Mouse (Mus musculus) neural tube, embryonic 11.5 days (tissue): Measurements from ENCODE around the gene Pakap. TPM values are rescaled to one million over a fixed set of nuclear protein-coding genes. Genes with fewer than 3 reads are reported as not detected.
A peak's percentile ranks its signal among the peaks of the same experiment; 100 is the strongest.

Experiments used
- ATAC-seq: fragments of 200-750 bp; cut with Nextera tagmentation; 2 replicates; pipeline ENCODE4 v1.8.0; 2017; ENCODE audit warnings: moderate number of reproducible peaks, mild to moderate bottlenecking, moderate TSS enrichment, moderate library complexity; ENCODE audit not compliant: insufficient read depth, low FRiP score, low TSS enrichment
- DNase-seq: peaks from one replicate; pipeline ENCODE4 v3.0.0-alpha.2; 2015; ENCODE audit warnings: low spot score
- H3K27ac ChIP-seq: fragments of 300-500 bp; sonication (generic); 2 replicates; pipeline ENCODE4 v1.5.1; 2014; ENCODE audit warnings: low read depth, mild to moderate bottlenecking, low read length
- H3K27me3 ChIP-seq: fragments of 300-500 bp; sonication (generic); 2 replicates; pipeline ENCODE4 v1.6.1; 2014; ENCODE audit warnings: mild to moderate bottlenecking, low read length, mixed read lengths; ENCODE audit not compliant: control insufficient read depth, insufficient read depth
- H3K36me3 ChIP-seq: fragments of 300-500 bp; sonication (generic); 2 replicates; pipeline ENCODE4 v1.6.1; 2014; ENCODE audit warnings: mild to moderate bottlenecking, low read length, moderate library complexity, mixed read lengths; ENCODE audit not compliant: control insufficient read depth, insufficient read depth
- H3K4me1 ChIP-seq: fragments of 300-500 bp; sonication (generic); 2 replicates; pipeline ENCODE4 v1.6.1; 2014; ENCODE audit warnings: low read length, mixed read lengths; ENCODE audit not compliant: control insufficient read depth, insufficient read depth
- H3K4me2 ChIP-seq: fragments of 300-500 bp; sonication (generic); 2 replicates; pipeline ENCODE4 v1.6.1; 2014; ENCODE audit warnings: low read depth, mild to moderate bottlenecking, moderate library complexity
- H3K4me3 ChIP-seq: fragments of 300-500 bp; sonication (generic); 2 replicates; pipeline ENCODE4 v1.5.1; 2014; ENCODE audit warnings: low read depth, low read length
- H3K9ac ChIP-seq: fragments of 300-500 bp; sonication (generic); 2 replicates; pipeline ENCODE4 v1.6.1; 2014; ENCODE audit warnings: mild to moderate bottlenecking, low read length
- H3K9me3 ChIP-seq: fragments of 300-500 bp; sonication (generic); 2 replicates; pipeline ENCODE4 v1.6.1; 2016; ENCODE audit warnings: low read length; ENCODE audit not compliant: control insufficient read depth
- WGBS: fragments of 180-500 bp; shearing (Covaris S2); extraction: QIAGEN DNeasy Blood & Tissue Kit; methylation state at CpG from one replicate; pipeline ENCODE4 v1.1.7; 2014; 5-methylcytosine and 5-hydroxymethylcytosine counted together
- polyA plus RNA-seq: library from polyadenylated mRNA; unstranded; fragments of >200 nt; fragmentation: Nextera tagmentation; extraction: Ambion mirVana; gene quantifications from 2 replicates; pipeline ENCODE4 v1.2.1, GENCODE M21; 2014

Pakap gene
- polyA plus RNA-seq, 1 experiment from 2014 or later: 20.8 TPM

DNA sequence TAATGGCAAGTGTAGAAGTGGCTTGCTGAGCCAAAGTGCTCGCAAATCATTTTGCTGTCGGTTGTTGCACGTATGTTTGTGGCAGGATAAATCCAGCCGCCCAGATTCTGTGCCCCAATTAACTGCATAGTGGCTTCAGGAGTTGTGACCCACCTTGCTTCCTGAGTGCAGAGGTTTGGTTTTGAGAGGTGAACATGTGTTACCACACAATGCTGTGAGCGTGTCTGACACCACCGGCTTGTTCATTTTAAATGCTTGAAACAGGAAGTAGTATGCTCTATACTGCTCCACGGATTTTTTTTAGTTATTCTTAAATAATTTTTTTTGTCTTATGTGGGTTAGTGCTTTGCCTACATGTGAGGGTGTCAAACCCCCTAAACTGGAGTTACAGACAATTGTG lies 264.3 kb downstream of the Pakap start:
- Histone ChIP-seq H3K9ac (no peak overlapping the region), H3K27ac (no peak overlapping the region), H3K27me3 (no peaks in the 10 kb centered on the region), H3K4me3 (no peak overlapping the region), H3K4me2 (no peak overlapping the region), H3K4me1 (peaks cover 13% of the 10 kb centered on the region), H3K36me3 (no peaks in the 10 kb centered on the region), H3K9me3 (no peaks in the 10 kb centered on the region)
- WGBS: 45% methylated on average over 7 of the region's 7 CpGs
- ATAC-seq: no peak
- DNase-seq: no peak

DNA sequence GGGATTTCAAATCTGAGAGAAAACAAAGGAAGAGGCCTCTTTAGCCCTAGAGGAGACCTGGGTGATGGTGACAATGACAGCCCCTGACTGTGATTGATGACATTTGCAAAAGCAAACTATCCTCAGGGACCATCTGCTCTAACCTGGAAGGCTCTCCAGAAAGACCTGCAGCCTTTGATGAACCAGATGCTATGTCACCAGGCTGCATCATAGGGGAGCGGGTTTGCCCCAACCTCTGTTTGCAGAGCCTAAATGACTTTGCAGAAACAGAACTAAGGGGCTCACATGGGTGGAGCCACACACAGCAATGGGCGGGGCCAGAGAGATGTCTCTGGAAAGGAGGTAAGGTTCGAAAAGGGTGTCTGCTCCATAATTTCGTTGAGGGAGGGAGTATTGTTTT lies 265.1 kb downstream of the Pakap start:
- H3K27me3 ChIP-seq: no peaks in the 10 kb centered on the region
- no peaks in the 10 kb centered on the region for H3K36me3 ChIP-seq
- 46% methylated on average over 4 of the region's 4 CpGs for WGBS
- H3K4me1 ChIP-seq: peaks cover 13% of the 10 kb centered on the region
- no peaks in the 10 kb centered on the region for H3K9me3 ChIP-seq
- H3K4me3 ChIP-seq: no peak overlapping the region
- no peak overlapping the region for H3K27ac ChIP-seq
- H3K4me2 ChIP-seq: no peak overlapping the region
- DNase-seq: no peak
- ATAC-seq: 0 out of 2 replicates have a peak, but pooled peaks have one; percentile 23
- no peak overlapping the region for H3K9ac ChIP-seq

GRCm38 (mm10) chr4:57834141-57834540 lies 266.2 kb downstream of the Pakap start:
- Histone ChIP-seq H3K4me3 (no peak overlapping the region), H3K27me3 (no peaks in the 10 kb centered on the region), H3K4me2 (no peak overlapping the region), H3K9me3 (no peaks in the 10 kb centered on the region), H3K36me3 (no peaks in the 10 kb centered on the region), H3K4me1 (peaks cover 13% of the 10 kb centered on the region), H3K9ac (no peak overlapping the region), H3K27ac (no peak overlapping the region)
- ATAC-seq: no peak
- 58% methylated on average over 4 of the region's 4 CpGs for WGBS
- DNase-seq: no peak

DNA sequence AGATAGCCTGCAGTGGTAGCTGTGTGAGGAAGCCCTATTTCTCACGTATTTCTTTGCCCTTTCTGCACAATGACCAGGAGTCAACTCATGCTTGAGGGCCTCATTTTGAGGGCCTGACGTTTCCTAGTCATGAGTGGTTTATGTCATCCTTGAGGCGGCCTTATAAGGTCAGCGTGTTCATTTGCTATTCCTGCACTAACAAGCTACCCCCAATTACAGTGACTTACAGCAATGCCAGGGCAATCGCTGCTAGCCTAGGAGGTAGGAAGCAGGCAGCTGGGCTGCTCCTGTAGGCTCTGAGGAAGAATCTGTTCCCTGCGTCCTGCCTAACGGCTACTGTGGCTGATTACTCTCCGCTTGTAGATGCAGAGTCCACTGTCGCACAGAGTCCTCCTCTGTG lies 269.1 kb downstream of the Pakap start:
- Histone ChIP-seq H3K4me2 (no peak overlapping the region), H3K4me1 (peaks cover 13% of the 10 kb centered on the region), H3K27me3 (no peaks in the 10 kb centered on the region), H3K9me3 (no peaks in the 10 kb centered on the region), H3K9ac (no peak overlapping the region), H3K4me3 (no peak overlapping the region), H3K36me3 (no peaks in the 10 kb centered on the region), H3K27ac (no peak overlapping the region)
- DNase-seq: no peak
- WGBS: 61% methylated on average over 9 of the region's 9 CpGs
- no peak for ATAC-seq

GRCm38 (mm10) chr4:57839343-57839742 lies 271.4 kb downstream of the Pakap start:
- H3K4me1 ChIP-seq: no peaks in the 10 kb centered on the region
- H3K27ac ChIP-seq: no peak overlapping the region
- DNase-seq: no peak
- 81% methylated on average over 4 of the region's 4 CpGs for WGBS
- H3K27me3 ChIP-seq: no peaks in the 10 kb centered on the region
- H3K9ac ChIP-seq: no peak overlapping the region
- no peaks in the 10 kb centered on the region for H3K9me3 ChIP-seq
- no peak overlapping the region for H3K4me2 ChIP-seq
- ATAC-seq: no peak
- no peak overlapping the region for H3K4me3 ChIP-seq
- no peaks in the 10 kb centered on the region for H3K36me3 ChIP-seq

DNA sequence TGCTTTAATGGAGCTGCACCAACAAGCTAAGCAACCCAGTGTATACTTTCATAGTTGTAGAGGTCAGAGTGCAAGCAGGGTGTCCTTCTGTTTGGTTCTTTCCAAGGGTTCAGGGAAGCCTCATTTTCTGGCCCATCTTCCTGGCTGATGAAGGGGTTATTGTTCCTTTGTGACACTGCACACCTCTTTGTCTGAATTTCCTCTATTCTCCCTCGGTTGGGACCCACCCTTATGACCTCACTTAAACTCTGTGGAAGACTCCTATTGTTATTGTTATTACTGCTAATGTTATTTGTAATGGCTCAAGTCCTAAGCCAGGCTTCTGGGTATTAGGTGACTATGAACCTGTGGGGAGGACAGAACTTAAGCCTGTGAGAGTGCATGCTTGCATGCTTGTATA lies 273.9 kb downstream of the Pakap start:
- no peak overlapping the region for H3K27ac ChIP-seq

DNA sequence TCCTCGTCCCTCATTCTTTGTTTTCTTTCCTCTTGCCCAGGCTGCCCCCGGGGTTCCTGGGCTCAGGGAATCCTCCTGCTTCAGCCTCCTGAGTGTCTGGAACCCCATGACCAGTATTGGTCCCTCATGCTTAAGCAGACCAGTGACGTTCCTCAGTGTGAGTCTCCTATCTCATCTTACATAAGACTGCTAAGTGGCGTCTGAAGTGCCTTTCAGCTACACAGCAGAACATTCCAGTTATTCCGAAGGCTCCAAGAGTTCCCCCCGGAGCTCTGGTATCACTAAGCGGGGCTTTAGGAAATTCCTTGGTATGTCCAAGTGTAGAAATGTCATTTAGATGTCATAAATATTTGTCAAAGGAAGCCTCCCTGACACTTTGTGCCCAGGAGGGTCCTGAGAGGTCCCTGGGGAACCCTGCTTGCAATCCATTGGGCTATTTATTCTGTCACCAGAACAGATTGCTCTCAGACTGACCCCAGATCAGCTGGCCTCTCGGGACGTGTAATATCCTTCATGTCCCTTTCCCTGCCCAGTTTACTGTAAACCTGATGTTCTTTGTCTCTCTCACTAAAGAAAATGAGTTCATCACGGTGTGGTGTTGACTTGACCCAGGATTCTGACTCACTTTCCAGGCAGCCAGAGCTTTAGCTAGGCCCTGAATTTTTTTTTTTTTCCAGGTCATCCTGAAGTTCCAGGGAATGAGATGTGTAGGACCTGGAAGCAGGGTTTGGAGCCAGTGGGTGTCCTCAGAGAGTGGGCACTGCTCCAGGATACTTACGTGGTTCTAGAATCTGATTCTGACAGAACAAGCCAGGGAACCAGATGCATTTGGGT lies 274.7 kb downstream of the Pakap start:
- DNase-seq (no peak), ATAC-seq (no peak)
- H3K9ac ChIP-seq: no peak overlapping the region
- no peaks in the 10 kb centered on the region for H3K36me3 ChIP-seq
- H3K4me3 ChIP-seq: no peak overlapping the region
- H3K27me3 ChIP-seq: no peaks in the 10 kb centered on the region
- peaks cover 20% of the 10 kb centered on the region for H3K4me1 ChIP-seq
- WGBS: 66% methylated on average over 11 of the region's 11 CpGs
- no peak overlapping the region for H3K27ac ChIP-seq
- H3K9me3 ChIP-seq: no peaks in the 10 kb centered on the region
- H3K4me2 ChIP-seq: no peak overlapping the region

More for the DNA sequence above, 273.9 kb downstream of the Pakap start:
- Histone ChIP-seq H3K4me3 (no peak overlapping the region), H3K4me2 (no peak overlapping the region), H3K9ac (no peak overlapping the region), H3K9me3 (no peaks in the 10 kb centered on the region), H3K27me3 (no peaks in the 10 kb centered on the region), H3K4me1 (peaks cover 13% of the 10 kb centered on the region), H3K36me3 (no peaks in the 10 kb centered on the region)
- 17% methylated on average over 1 of the region's 1 CpGs for WGBS
- DNase-seq (no peak), ATAC-seq (no peak)

DNA sequence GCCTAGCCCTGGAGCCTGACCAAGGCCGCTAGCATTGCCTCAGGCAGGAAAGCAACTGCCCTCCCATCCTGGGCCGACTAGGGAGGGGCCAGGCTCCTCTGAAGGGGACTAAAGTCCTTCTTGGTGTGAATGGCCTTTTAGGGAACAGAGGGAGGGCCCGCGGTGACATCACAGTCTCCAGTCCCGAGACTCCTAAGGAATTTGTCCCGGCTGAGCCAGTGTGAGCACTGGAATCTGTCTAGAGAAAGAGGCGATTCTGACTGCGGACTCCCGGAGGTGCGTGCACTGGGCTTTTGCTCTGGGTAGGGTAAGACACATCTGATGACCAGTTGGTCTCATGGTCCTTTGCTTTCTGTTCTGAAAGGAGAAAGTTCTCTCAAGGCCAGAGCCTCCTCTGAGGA lies 277.1 kb downstream of the Pakap start:
- Histone ChIP-seq H3K9me3 (no peaks in the 10 kb centered on the region), H3K4me1 (peaks cover 21% of the 10 kb centered on the region)
- WGBS: 1% methylated on average over 10 of the region's 10 CpGs

More for the DNA sequence above, 277.1 kb downstream of the Pakap start:
- ATAC-seq: peak; percentile 73
- Histone ChIP-seq H3K9ac (peak overlapping the region; percentile 60), H3K27me3 (no peaks in the 10 kb centered on the region), H3K36me3 (peaks cover under 1% of the 10 kb centered on the region), H3K4me2 (peak overlapping the region; percentile 51), H3K27ac (peak overlapping the region; percentile 88), H3K4me3 (peak overlapping the region; percentile 34)
- DNase-seq: peak; percentile 85
